Mouse (Mus musculus) adrenal gland, postnatal 4 days (tissue): Measurements from ENCODE around the gene Grin2a. TPM values are rescaled to one million over a fixed set of nuclear protein-coding genes. Genes with fewer than 3 reads are reported as not detected.

Experiments used
- total RNA-seq, 2 experiments: library from RNA; stranded (reverse); gene quantifications; 2 replicates each; pipeline ENCODE4 v1.2.3; 2021

The Grin2a gene
- total RNA-seq, 2 experiments from 2014 or later = 2.9 TPM

Other genes starting within 250 kb of the Grin2a start
- gene Rpl39l, start 174.7 kb upstream of the Grin2a start, total RNA-seq = not detected
- 1 to 10 TPM; 1.7 to 1.9 TPM for gene Atf7ip2, start 197.2 kb upstream of the Grin2a start, total RNA-seq